Mouse (Mus musculus): ENCODE data around the gene Mdm2. TPM values are rescaled to one million over a fixed set of nuclear protein-coding genes. Genes with fewer than 3 reads are reported as not detected.

Gene Mdm2
- polyA plus RNA-seq, 1 experiment: 37.2 TPM

GRCm38 (mm10) chr10:117656662-117656962 lies 53.9 kb downstream of the Mdm2 start:
- Histone ChIP-seq H3K27me3 (ENCODE audit: control insufficient read depth, insufficient read depth, low read length) (no peaks in the 10 kb centered on the region), H3K27ac (ENCODE audit: insufficient read depth, low read length) (no peak overlapping the region), H3K4me3 (ENCODE audit: extremely low read depth, insufficient read depth, insufficient read length) (no peak overlapping the region), H3K36me3 (ENCODE audit: control insufficient read depth, insufficient read depth, low read length) (no peaks in the 10 kb centered on the region), H3K4me1 (ENCODE audit: control insufficient read depth, insufficient read depth, insufficient read length) (peaks cover 17% of the 10 kb centered on the region)
- no peak for DNase-seq (ENCODE audit: low read depth in 1 of 2, low spot score in 2 of 2)
- WGBS: 89% methylated on average over 6 of the region's 6 CpGs
- no peak for TF ChIP-seq POLR2A (IDR thresholded peaks at IDR 0.05; ENCODE audit: low read depth, low read length)
- TF ChIP-seq CTCF (IDR thresholded peaks at IDR 0.05; ENCODE audit: extremely low read depth, insufficient read depth, insufficient read length, insufficient replicate concordance): no peak

- Histone ChIP-seq H3K27me3 (ENCODE audit: control insufficient read depth, insufficient read depth, low read length) (no peaks in the 10 kb centered on the region), H3K27ac (ENCODE audit: insufficient read depth, low read length) (no peak overlapping the region), H3K4me3 (ENCODE audit: extremely low read depth, insufficient read depth, insufficient read length) (no peak overlapping the region), H3K36me3 (ENCODE audit: control insufficient read depth, insufficient read depth, low read length) (no peaks in the 10 kb centered on the region), H3K4me1 (ENCODE audit: control insufficient read depth, insufficient read depth, insufficient read length) (peaks cover 17% of the 10 kb centered on the region)
- DNase-seq (ENCODE audit: low read depth in 1 of 2, low spot score in 2 of 2): no peak
- WGBS: 79% methylated on average over 7 of the region's 7 CpGs
- no peak for TF ChIP-seq POLR2A (IDR thresholded peaks at IDR 0.05; ENCODE audit: low read depth, low read length)
- no peak for TF ChIP-seq CTCF (IDR thresholded peaks at IDR 0.05; ENCODE audit: extremely low read depth, insufficient read depth, insufficient read length, insufficient replicate concordance)
Observed at GRCm38 (mm10) chr10:117655908-117656661, 54.5 kb downstream of the Mdm2 start.

- H3K36me3 ChIP-seq (ENCODE audit: control insufficient read depth, insufficient read depth, low read length): no peaks in the 10 kb centered on the region
- 89% methylated on average over 9 of the region's 9 CpGs for WGBS
- no peak for DNase-seq (ENCODE audit: low read depth in 1 of 2, low spot score in 2 of 2)
- H3K4me1 ChIP-seq (ENCODE audit: control insufficient read depth, insufficient read depth, insufficient read length): peaks cover 17% of the 10 kb centered on the region
- TF ChIP-seq POLR2A (IDR thresholded peaks at IDR 0.05; ENCODE audit: low read depth, low read length): no peak
- H3K4me3 ChIP-seq (ENCODE audit: extremely low read depth, insufficient read depth, insufficient read length): no peak overlapping the region
- H3K27me3 ChIP-seq (ENCODE audit: control insufficient read depth, insufficient read depth, low read length): no peaks in the 10 kb centered on the region
- no peak overlapping the region for H3K27ac ChIP-seq (ENCODE audit: insufficient read depth, low read length)
Observed at GRCm38 (mm10) chr10:117655460-117655859, 55.1 kb downstream of the Mdm2 start.

- no peak for DNase-seq (ENCODE audit: low read depth in 1 of 2, low spot score in 2 of 2)
- H3K27ac ChIP-seq (ENCODE audit: insufficient read depth, low read length): no peak overlapping the region
- 88% methylated on average over 3 of the region's 3 CpGs for WGBS
- H3K36me3 ChIP-seq (ENCODE audit: control insufficient read depth, insufficient read depth, low read length): no peaks in the 10 kb centered on the region
- TF ChIP-seq POLR2A (IDR thresholded peaks at IDR 0.05; ENCODE audit: low read depth, low read length) (no peak), CTCF (IDR thresholded peaks at IDR 0.05; ENCODE audit: extremely low read depth, insufficient read depth, insufficient read length, insufficient replicate concordance) (no peak)
- H3K4me1 ChIP-seq (ENCODE audit: control insufficient read depth, insufficient read depth, insufficient read length): peaks cover 15% of the 10 kb centered on the region
- H3K27me3 ChIP-seq (ENCODE audit: control insufficient read depth, insufficient read depth, low read length): no peaks in the 10 kb centered on the region
- no peak overlapping the region for H3K4me3 ChIP-seq (ENCODE audit: extremely low read depth, insufficient read depth, insufficient read length)
Observed at GRCm38 (mm10) chr10:117654576-117655123, 55.9 kb downstream of the Mdm2 start.

- Histone ChIP-seq H3K27ac (ENCODE audit: insufficient read depth, low read length) (no peak overlapping the region), H3K36me3 (ENCODE audit: control insufficient read depth, insufficient read depth, low read length) (no peaks in the 10 kb centered on the region), H3K27me3 (ENCODE audit: control insufficient read depth, insufficient read depth, low read length) (no peaks in the 10 kb centered on the region), H3K4me1 (ENCODE audit: control insufficient read depth, insufficient read depth, insufficient read length) (peaks cover 14% of the 10 kb centered on the region), H3K4me3 (ENCODE audit: extremely low read depth, insufficient read depth, insufficient read length) (no peak overlapping the region)
- 71% methylated on average over 7 of the region's 7 CpGs for WGBS
- TF ChIP-seq POLR2A (IDR thresholded peaks at IDR 0.05; ENCODE audit: low read depth, low read length) (no peak), CTCF (IDR thresholded peaks at IDR 0.05; ENCODE audit: extremely low read depth, insufficient read depth, insufficient read length, insufficient replicate concordance) (no peak)
- no peak for DNase-seq (ENCODE audit: low read depth in 1 of 2, low spot score in 2 of 2)
Observed at GRCm38 (mm10) chr10:117653779-117654173, 56.8 kb downstream of the Mdm2 start.

GRCm38 (mm10) chr10:117652930-117653778 lies 57.4 kb downstream of the Mdm2 start:
- WGBS: 40% methylated on average over 8 of the region's 8 CpGs
- H3K4me1 ChIP-seq (ENCODE audit: control insufficient read depth, insufficient read depth, insufficient read length): peaks cover 14% of the 10 kb centered on the region
- H3K27me3 ChIP-seq (ENCODE audit: control insufficient read depth, insufficient read depth, low read length): no peaks in the 10 kb centered on the region
- no peak for DNase-seq (ENCODE audit: low read depth in 1 of 2, low spot score in 2 of 2)
- H3K27ac ChIP-seq (ENCODE audit: insufficient read depth, low read length): no peak overlapping the region
- no peak overlapping the region for H3K4me3 ChIP-seq (ENCODE audit: extremely low read depth, insufficient read depth, insufficient read length)
- no peak for TF ChIP-seq POLR2A (IDR thresholded peaks at IDR 0.05; ENCODE audit: low read depth, low read length)
- TF ChIP-seq CTCF (IDR thresholded peaks at IDR 0.05; ENCODE audit: extremely low read depth, insufficient read depth, insufficient read length, insufficient replicate concordance): no peak
- no peaks in the 10 kb centered on the region for H3K36me3 ChIP-seq (ENCODE audit: control insufficient read depth, insufficient read depth, low read length)
